Mouse (Mus musculus) heart, adult 11 months (tissue): ENCODE results near the gene Timm44.

Experiments used
- DNase-seq: peaks from one replicate; pipeline ENCODE4 v3.0.0; 2022

Timm44 gene

GRCm38 (mm10) chr8:4230612-4231351, 44.9 kb downstream of the Timm44 start:
- DNase-seq = peak; percentile 88

- DNase-seq = peak; percentile 64
Observed at GRCm38 (mm10) chr8:4229784-4230183, 45.9 kb downstream of the Timm44 start.

GRCm38 (mm10) chr8:4227919-4228318, 47.8 kb downstream of the Timm44 start:
- peak; percentile 66 for DNase-seq

GRCm38 (mm10) chr8:4226739-4227347, 48.9 kb downstream of the Timm44 start, which contains the start of gene Lrrc8e:
Lrrc8e (plus strand) TSS chr8:4226827.
- peak; percentile 81 for DNase-seq

GRCm38 (mm10) chr8:4226323-4226722, 49.4 kb downstream of the Timm44 start:
- peak; percentile 61 for DNase-seq

- DNase-seq = no peak
Observed at GRCm38 (mm10) chr8:4222059-4222458, 53.7 kb downstream of the Timm44 start.

- no peak for DNase-seq
Observed at GRCm38 (mm10) chr8:4219617-4220016, 56.1 kb downstream of the Timm44 start.

GRCm38 (mm10) chr8:4216791-4217621, 58.7 kb downstream of the Timm44 start, which contains the start of gene Prr36:
Prr36 (minus strand) TSS chr8:4217459.
- no peak for DNase-seq

GRCm38 (mm10) chr8:4216296-4216695, 59.4 kb downstream of the Timm44 start:
- no peak for DNase-seq

GRCm38 (mm10) chr8:4214006-4214980, 61.4 kb downstream of the Timm44 start:
- peak; percentile 96 for DNase-seq

GRCm38 (mm10) chr8:4213210-4214005, 62.3 kb downstream of the Timm44 start:
- peak; percentile 96 for DNase-seq

- DNase-seq = no peak
Observed at GRCm38 (mm10) chr8:4212809-4213209, 62.9 kb downstream of the Timm44 start.

GRCm38 (mm10) chr8:4211097-4211496, 64.6 kb downstream of the Timm44 start:
- no peak for DNase-seq
